Mouse (Mus musculus) splenic B cell, adult 2 months (primary cell): ENCODE data around the gene Cyb561a3.

ENCODE experiments used
- DNase-seq: peaks from one replicate; pipeline ENCODE4 v3.0.0-alpha.2; 2011; ENCODE audit warnings: low read depth, low spot score
- H3K27me3 ChIP-seq: 2 replicates; pipeline ENCODE4 v1.6.1; 2012; ENCODE audit warnings: mild to moderate bottlenecking, low read length, moderate library complexity, mixed read lengths; ENCODE audit not compliant: control insufficient read depth, poor library complexity, insufficient read depth, severe bottlenecking
- H3K36me3 ChIP-seq: 2 replicates; pipeline ENCODE4 v1.6.1; 2012; ENCODE audit warnings: mild to moderate bottlenecking, low read length, moderate library complexity, mixed read lengths; ENCODE audit not compliant: control insufficient read depth, poor library complexity, insufficient read depth, severe bottlenecking

Cyb561a3 gene

DNA sequence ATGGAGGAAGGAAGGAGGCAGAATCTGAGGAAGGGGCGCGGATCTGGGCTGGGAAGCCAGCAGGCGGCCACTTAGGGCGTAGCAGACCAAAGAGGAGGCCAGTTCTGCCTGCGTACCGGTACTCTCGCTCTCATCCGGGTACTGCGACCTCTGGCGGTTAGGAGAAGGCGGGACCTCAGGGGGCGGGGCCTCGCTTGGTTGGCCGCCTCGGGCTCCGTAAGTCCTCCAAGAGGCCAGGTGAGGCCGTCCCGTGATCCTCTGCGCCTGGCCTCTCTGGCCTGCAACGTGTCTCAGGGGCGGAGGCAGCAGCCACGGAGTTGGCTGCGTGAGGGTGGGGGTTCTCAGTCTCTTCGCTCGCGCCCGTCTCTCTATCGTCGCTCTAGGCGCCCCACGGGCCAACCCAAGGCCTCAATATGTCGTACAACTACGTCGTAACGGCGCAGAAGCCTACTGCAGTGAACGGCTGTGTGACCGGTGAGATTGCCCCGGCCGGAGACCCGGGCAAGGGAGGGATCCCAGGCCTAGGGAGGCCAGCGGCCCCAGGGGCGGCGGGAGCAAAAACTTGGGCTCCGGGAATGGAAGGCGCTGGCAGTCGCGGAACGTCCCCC is 28.4 kb downstream of the Cyb561a3 start, which contains the start of the genes Ddb1 and Tkfc:
Gene Ddb1 (plus strand): TSS at position 35 of the 608 bp plus-strand sequence.
Gene Tkfc (minus strand): TSS at position 362 of the 608 bp plus-strand sequence.
- Histone ChIP-seq H3K27me3 (no peaks in the 10 kb centered on the region), H3K36me3 (peaks cover 15% of the 10 kb centered on the region)
- peak; percentile 98 for DNase-seq

DNA sequence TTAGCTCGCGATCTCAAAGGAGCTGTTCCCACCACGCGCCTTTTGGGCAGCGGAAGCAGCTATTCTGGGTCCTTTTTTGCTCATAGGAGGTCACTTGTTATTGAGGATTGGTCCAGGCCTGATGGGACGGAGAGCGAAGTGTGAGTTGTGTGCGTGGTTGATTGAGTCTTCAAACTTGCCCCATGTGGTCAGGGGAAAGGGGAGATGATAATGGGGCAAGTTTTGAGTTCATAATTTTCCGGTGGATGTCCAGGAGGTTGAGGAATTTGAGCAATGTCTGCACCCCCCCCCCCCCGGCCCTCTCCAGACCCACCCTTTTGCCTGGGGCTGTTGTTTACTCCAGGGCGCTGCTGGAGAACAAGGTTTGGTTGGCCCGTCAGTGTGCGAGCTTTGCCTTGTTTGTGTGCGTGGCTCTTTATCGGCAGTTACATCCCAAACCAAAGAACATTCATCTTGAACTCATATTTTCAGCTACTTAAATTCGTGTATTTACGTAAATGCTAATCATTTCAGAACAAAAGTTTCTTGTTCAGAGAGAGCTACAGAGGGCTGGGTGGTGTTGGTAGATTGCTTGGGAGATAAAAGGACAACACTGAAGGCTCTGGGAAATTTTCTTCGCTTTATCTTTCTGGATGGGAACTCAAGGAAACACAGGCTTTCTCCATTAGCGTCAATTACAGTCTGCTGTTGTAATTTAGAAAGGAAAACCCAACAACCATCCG is 29.1 kb downstream of the Cyb561a3 start:
- no peak for DNase-seq
- H3K36me3 ChIP-seq: peaks cover 19% of the 10 kb centered on the region

DNA sequence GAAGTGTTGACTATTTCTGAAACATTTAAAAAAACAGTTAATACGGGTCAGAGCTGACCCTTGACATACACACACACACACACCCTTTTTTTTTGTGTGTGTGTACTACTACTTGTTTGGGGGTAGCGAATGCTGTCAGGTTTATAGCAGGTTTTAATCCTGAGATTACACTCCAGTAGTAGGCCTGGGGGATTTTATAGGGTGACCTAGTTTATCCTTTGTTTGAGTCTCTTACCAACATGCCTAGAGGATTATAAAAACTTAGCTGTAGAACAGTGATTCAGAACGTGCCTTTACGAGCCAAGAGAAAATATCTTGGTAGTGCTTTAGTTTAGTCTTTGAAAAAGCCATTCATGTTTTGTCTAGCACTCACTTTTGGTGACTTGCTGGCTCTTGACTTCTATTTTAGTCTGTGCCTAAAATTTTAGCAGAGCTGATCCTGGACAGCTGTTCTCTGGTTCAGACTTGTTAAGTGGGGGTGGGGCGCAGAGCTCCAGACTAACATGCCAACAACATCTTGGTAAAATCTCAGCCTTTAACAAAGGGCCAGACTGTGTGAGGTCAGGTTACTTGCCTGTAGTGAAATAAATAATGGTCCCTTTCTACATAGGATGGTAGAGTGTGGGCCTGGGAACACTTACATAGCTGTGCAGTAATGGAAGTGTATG is 31.7 kb downstream of the Cyb561a3 start:
- DNase-seq: no peak
- no peaks in the 10 kb centered on the region for H3K27me3 ChIP-seq
- H3K36me3 ChIP-seq: peaks cover 32% of the 10 kb centered on the region

More for the DNA sequence above, 29.1 kb downstream of the Cyb561a3 start:
- no peaks in the 10 kb centered on the region for H3K27me3 ChIP-seq

DNA sequence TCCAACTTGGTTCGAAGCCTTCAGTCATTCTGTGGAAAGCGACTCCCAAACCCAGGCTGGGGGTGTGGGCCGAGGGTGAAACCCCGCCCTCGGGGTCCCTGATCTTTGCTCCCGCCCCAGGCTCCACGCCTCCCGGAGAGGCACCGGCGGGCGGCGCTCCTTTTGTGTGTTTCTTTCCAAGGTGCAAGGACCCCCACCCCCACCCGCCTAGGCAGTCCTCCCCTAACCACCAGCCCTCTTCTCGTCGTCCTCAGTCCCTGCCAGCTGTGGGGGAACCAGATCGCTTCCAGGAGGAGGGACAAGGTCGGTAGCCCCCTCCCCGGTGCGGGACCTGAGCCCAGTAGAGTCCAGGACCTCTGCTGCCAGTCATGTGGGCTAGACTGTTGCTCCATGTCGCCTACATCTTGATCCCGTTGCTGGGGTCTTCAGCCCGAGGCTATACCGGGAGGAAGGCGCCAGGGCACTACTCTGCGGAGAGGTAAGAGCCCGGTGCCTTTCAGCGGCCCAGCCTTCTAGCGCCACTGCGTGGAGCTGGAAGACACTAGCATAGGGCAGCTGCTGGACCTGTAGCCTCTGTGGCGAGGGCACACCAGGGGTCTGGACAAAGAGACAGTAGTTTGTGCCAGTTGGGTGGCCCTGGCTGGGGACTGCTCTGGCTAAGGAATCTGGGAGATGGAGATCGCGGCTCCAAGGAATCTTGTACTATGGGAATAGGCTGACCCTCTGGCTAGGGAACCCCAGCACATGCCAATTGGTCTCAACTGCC is 57.3 kb downstream of the Cyb561a3 start, which contains the start of gene Vwce:
Gene Vwce (plus strand): TSS at position 108 of the 766 bp plus-strand sequence.
- peak; percentile 15 for DNase-seq

DNA sequence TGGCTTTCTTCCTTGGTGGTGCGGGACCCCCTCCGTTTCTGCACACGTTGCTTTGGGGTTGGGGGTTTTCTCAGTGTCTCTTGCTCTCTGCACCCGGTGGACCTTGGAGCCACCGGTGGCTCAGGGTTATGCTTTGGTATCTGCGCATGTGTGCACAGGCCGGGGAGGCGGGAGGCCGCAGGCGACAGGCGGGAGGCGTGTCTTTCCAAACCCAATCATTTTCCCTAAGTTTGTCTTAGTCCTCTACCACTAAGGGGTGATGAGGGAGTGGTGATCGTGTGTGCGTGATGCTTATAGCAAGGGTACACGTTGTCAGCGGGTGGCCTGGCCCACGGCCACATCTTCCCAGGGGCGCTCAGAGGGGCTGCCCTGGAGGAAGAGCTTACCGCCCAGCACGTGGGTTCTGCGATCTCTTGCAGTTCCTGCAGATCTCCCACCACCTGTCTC is 57.9 kb downstream of the Cyb561a3 start:
- no peaks in the 10 kb centered on the region for H3K27me3 ChIP-seq
- H3K36me3 ChIP-seq: no peaks in the 10 kb centered on the region
- DNase-seq: no peak

More for the DNA sequence above, 57.3 kb downstream of the Cyb561a3 start, which contains the start of gene Vwce:
- Histone ChIP-seq H3K36me3 (no peaks in the 10 kb centered on the region), H3K27me3 (no peaks in the 10 kb centered on the region)

DNA sequence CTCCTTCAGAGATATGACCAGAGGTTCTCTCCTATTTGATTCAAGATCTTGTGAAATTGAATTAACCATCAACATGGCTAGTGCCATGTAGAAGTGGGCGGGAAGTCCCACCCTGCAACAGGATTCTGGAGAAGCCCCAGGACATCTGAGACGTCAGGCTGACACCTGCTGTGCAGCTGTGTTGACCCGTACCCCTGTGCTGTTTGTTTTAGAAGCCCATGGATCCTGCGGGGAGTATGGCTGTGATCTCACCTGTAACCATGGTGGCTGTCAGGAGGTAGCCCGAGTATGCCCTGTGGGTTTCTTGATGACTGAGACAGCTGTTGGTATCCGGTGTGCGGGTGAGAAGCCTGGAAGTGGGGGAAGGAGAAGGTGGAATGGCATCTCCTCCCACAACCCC is 60.9 kb downstream of the Cyb561a3 start:
- H3K27me3 ChIP-seq: peaks cover 2% of the 10 kb centered on the region; the same call in 1 of the 2 replicates
- no peak for DNase-seq
- H3K36me3 ChIP-seq: no peaks in the 10 kb centered on the region

DNA sequence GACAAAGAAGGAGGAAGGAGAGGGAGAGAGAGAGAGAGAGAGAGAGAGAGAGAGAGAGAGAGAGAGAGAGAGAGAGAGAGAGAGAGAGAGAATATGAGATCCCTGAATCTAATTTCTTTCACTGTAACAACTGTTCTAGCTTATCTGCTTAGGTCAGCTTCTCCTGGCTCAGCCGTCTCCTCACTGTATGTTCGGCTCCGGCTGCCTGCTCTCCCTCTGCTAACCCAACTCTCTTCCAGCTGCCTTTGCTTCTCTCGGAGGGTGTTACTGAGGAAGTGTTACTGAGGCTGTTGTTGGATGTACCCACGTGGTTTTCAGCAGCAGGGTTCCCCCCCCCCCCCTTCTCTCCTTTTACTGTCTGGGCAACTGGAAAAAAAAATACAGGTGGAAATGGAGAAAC is 63.1 kb downstream of the Cyb561a3 start:
- Histone ChIP-seq H3K27me3 (peaks cover 2% of the 10 kb centered on the region; the same call in 1 of the 2 replicates), H3K36me3 (no peaks in the 10 kb centered on the region)
- DNase-seq: no peak

DNA sequence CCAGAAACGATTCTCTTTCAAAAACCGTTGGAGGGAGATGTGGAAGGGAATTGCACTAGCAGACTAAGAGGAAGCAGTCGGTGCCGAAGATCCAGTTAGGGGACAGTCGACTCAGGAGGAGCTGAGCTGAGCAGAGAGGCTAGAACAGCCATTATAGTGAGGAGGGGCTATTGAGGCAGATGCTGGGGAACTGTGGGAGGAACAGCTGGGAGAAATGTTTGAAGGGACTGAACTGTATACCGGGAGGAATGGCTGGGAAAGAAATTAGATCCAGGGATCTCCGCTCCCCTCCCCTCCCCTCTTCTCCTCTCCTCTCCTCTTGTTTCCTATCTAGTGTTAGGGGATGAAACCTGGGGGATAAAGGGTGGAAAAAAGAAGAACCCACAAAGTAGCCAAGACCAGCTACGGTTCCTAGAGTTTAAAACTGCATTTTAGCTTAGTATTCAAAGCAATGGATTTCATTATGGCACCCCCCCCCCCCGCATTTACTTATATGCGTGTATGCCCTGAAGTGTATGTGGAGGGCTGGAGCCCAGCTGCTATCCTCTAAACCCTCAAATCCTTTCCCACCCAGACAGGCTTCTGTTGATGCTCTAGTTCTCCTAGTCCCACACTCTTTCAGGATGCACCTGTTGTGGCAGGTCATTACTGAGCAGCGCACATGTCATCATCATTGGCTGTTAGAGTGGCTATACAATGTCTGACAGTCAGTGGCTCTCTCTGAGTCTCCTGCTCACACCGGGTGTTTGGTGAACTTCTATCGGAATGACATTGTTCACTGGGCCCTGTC is 63.8 kb downstream of the Cyb561a3 start:
- H3K27me3 ChIP-seq: peaks cover 2% of the 10 kb centered on the region; the same call in 1 of the 2 replicates
- H3K36me3 ChIP-seq: no peaks in the 10 kb centered on the region
- DNase-seq: no peak
